Comparison of ENCODE assay signal across 10 mouse cellular contexts in the genomic region with DNA sequence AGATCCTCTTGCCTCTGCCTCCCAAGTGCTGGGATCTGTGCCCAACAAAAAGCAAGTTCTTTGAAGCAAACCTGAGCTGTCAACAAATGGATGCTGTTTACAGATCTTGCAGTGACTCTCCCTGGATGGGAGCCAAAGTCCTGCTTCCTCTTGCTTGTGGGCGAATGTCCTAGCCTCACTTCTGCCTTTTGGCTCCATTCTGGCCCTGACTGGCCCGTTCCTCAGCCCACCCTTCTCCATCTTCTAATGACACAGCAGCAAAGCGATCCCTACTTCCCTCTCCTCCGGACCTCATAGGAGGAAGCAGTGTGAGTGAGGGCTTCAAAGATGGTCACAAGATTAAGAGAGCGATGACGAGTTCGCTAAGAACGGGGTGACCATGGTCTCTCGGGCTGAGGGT. TPM values are rescaled to one million over a fixed set of nuclear protein-coding genes. Genes with fewer than 3 reads are reported as not detected.
A peak's percentile ranks its signal among the peaks of the same experiment; 100 is the strongest.
DNase-seq lines count a peak whose midpoint lies in the region; ATAC-seq and TF ChIP-seq lines count a peak whose summit lies in the region.
"Had no signal": no experiment of that assay in that cellular context is flagged by ENCODE, and none has a peak within 500 bp of the region (broad histone marks: within the 10 kb centered on the region; RNA-seq: fewer than 3 reads in every experiment).

No protein-coding gene starts in this region.

- H3K9me3 ChIP-seq in forebrain, embryonic 11.5 days (ENCODE audit: control insufficient read depth, low read length): no peaks in the 10 kb centered on the region
- H3K9me3 ChIP-seq in forebrain, embryonic 13.5 days (replicated peaks): no peaks in the 10 kb centered on the region
- H3K9me3 ChIP-seq in liver, embryonic 11.5 days (ENCODE audit: control insufficient read depth, low read length): no peaks in the 10 kb centered on the region
- H3K9me3 ChIP-seq in intestine, postnatal 0 days (ENCODE audit: control insufficient read depth): no peaks in the 10 kb centered on the region

- peaks cover 5% of the 10 kb centered on the region for H3K4me1 ChIP-seq in forebrain, embryonic 11.5 days (replicated peaks; ENCODE audit: control insufficient read depth, insufficient read depth, low read length)
- H3K4me1 ChIP-seq in forebrain, embryonic 13.5 days: peaks cover 12% of the 10 kb centered on the region
- peaks cover 5% of the 10 kb centered on the region; the same call in 1 of the 2 replicates for H3K4me1 ChIP-seq in liver, embryonic 11.5 days (replicated peaks; ENCODE audit: control insufficient read depth, insufficient read depth, low read length)
- 0 out of 2 replicates have a peak, but pooled peaks cover 7% of the 10 kb centered on the region for H3K4me1 ChIP-seq in intestine, postnatal 0 days (replicated peaks; ENCODE audit: control insufficient read depth, insufficient read depth, low read length)

- H3K27me3 ChIP-seq in forebrain, embryonic 11.5 days (ENCODE audit: control insufficient read depth, insufficient read depth, low read length): no peaks in the 10 kb centered on the region
- peaks cover 7% of the 10 kb centered on the region; the same call in 1 of the 2 replicates for H3K27me3 ChIP-seq in forebrain, embryonic 13.5 days
- H3K27me3 ChIP-seq in liver, embryonic 11.5 days (replicated peaks; ENCODE audit: control insufficient read depth, insufficient read depth, low read length): peaks cover 11% of the 10 kb centered on the region
- no peaks in the 10 kb centered on the region for H3K27me3 ChIP-seq in intestine, postnatal 0 days (replicated peaks; ENCODE audit: control insufficient read depth, insufficient read depth, low read length)
- H3K27me3 ChIP-seq: CH12.LX had no signal

- H3K4me3 ChIP-seq in forebrain, embryonic 11.5 days (ENCODE audit: low read depth, low read length): no peak overlapping the region
- H3K4me3 ChIP-seq in forebrain, embryonic 13.5 days: no peak overlapping the region
- H3K4me3 ChIP-seq in liver, embryonic 11.5 days (ENCODE audit: low read depth, low read length): no peak overlapping the region
- no peak overlapping the region for H3K4me3 ChIP-seq in intestine, postnatal 0 days (ENCODE audit: low read depth, low read length)

- H3K4me2 ChIP-seq in forebrain, embryonic 11.5 days (ENCODE audit: low read depth, low read length, severe bottlenecking): no peak overlapping the region
- H3K4me2 ChIP-seq in forebrain, embryonic 13.5 days: no peak overlapping the region
- no peak overlapping the region for H3K4me2 ChIP-seq in liver, embryonic 11.5 days
- no peak overlapping the region for H3K4me2 ChIP-seq in intestine, postnatal 0 days (replicated peaks; ENCODE audit: low read depth)

- no peaks in the 10 kb centered on the region for H3K36me3 ChIP-seq in forebrain, embryonic 11.5 days (ENCODE audit: control insufficient read depth, insufficient read depth, low read length)
- H3K36me3 ChIP-seq in forebrain, embryonic 13.5 days (ENCODE audit: poor library complexity, severe bottlenecking): no peaks in the 10 kb centered on the region
- H3K36me3 ChIP-seq in liver, embryonic 11.5 days (ENCODE audit: control insufficient read depth, insufficient read depth, low read length): no peaks in the 10 kb centered on the region
- no peaks in the 10 kb centered on the region for H3K36me3 ChIP-seq in intestine, postnatal 0 days (ENCODE audit: control insufficient read depth, insufficient read depth)

- no peak for ATAC-seq in forebrain, embryonic 11.5 days (replicated peaks; ENCODE audit: low FRiP score)
- ATAC-seq in forebrain, embryonic 13.5 days: no peak
- ATAC-seq in liver, embryonic 11.5 days (replicated peaks; ENCODE audit: low FRiP score): no peak
- ATAC-seq in monocyte, adult 5-6 weeks (replicated peaks; ENCODE audit: insufficient number of reproducible peaks, low FRiP score, low TSS enrichment, poor library complexity, severe bottlenecking): peak; percentile 95
- no peak for ATAC-seq in intestine, postnatal 0 days

- intact Hi-C loops in heart, postnatal 36 days (cut with DNase I): no loop called here

- H3K27ac ChIP-seq in forebrain, embryonic 11.5 days (ENCODE audit: low read depth, low read length): no peak overlapping the region
- no peak overlapping the region for H3K27ac ChIP-seq in forebrain, embryonic 13.5 days
- H3K27ac ChIP-seq in liver, embryonic 11.5 days (ENCODE audit: low read depth, low read length): no peak overlapping the region
- no peak overlapping the region for H3K27ac ChIP-seq in intestine, postnatal 0 days (ENCODE audit: low read depth, low read length)

- DNase-seq in forebrain, embryonic 11.5 days (ENCODE audit: low spot score): peak; percentile 26
- DNase-seq in liver: peak; percentile 20
- DNase-seq in liver, embryonic 11.5 days (ENCODE audit: low spot score): no peak
- DNase-seq in heart, postnatal 36 days: peak; percentile 48 to 59
- DNase-seq in cerebellum, adult 8-10 months: no peak
- DNase-seq: midbrain, embryonic 14.5 days had no signal

- H3K9ac ChIP-seq in forebrain, embryonic 11.5 days (ENCODE audit: low read length): no peak overlapping the region
- no peak overlapping the region for H3K9ac ChIP-seq in forebrain, embryonic 13.5 days
- H3K9ac ChIP-seq in liver, embryonic 11.5 days (ENCODE audit: low read depth, low read length): no peak overlapping the region
- H3K9ac ChIP-seq in intestine, postnatal 0 days (ENCODE audit: low read depth, low read length): no peak overlapping the region

- WGBS in forebrain, embryonic 11.5 days: 89% methylated on average over 9 of the region's 9 CpGs
- 91% methylated on average over 9 of the region's 9 CpGs for WGBS in forebrain, embryonic 13.5 days
- WGBS in liver, embryonic 11.5 days: 54% methylated on average over 9 of the region's 9 CpGs
- 69% methylated on average over 9 of the region's 9 CpGs for WGBS in intestine, postnatal 0 days

- TF ChIP-seq CTCF in intestine, postnatal 0 days (IDR thresholded peaks at IDR 0.05; ENCODE audit: low read depth): no peak

RNA-seq across cellular contexts. Expression of a gene that starts 20.8 kb away (rescaled TPM):
- 60.7 and 63.5 TPM in 2 replicates for polyA plus RNA-seq in forebrain, embryonic 11.5 days (2014; fragmentation: Nextera tagmentation; extraction: Ambion mirVana)
- 24.0 and 33.0 TPM in 2 replicates for polyA plus RNA-seq in forebrain, embryonic 13.5 days (2015; fragmentation: Nextera tagmentation; extraction: Ambion mirVana)
- polyA plus RNA-seq in liver, embryonic 11.5 days (2014; fragmentation: Nextera tagmentation; extraction: Ambion mirVana): 26.6 and 30.8 TPM in 2 replicates
- 1 to 10 TPM; 5.3 to 7.2 TPM for total RNA-seq in heart, postnatal 36 days (2021)
- 79.7 to 125 TPM (median 111 TPM) in 3 replicates for total RNA-seq in monocyte, adult 5-6 weeks (2017)
- polyA plus RNA-seq in intestine, postnatal 0 days (2015; fragmentation: Nextera tagmentation; extraction: Ambion mirVana): 20.0 and 24.5 TPM in 2 replicates

Comparison
In these comparisons a context has a peak if more than half of its experiments do, and no peak if none do; other contexts are left out.
1. DNase-seq: peak in forebrain, embryonic 11.5 days (single experiment), liver (single experiment) and heart, postnatal 36 days (2 of 2); none in liver, embryonic 11.5 days (single experiment) and cerebellum, adult 8-10 months (single experiment).